Mouse (Mus musculus) stomach, embryonic 15.5 days (tissue): ENCODE results near the gene Krcc1. TPM values are rescaled to one million over a fixed set of nuclear protein-coding genes. Genes with fewer than 3 reads are reported as not detected.
"Not testable (repeated sequence)": the region's sequence is repeated elsewhere in the genome, so short reads cannot be mapped to it uniquely, and the experiment has no call there.

Source experiments
- ATAC-seq: fragments of 200-750 bp; cut with Nextera tagmentation; 2 replicates; pipeline ENCODE4 v1.8.0; 2017; ENCODE audit warnings: low read depth, moderate number of reproducible peaks, moderate TSS enrichment; ENCODE audit not compliant: insufficient read depth, low FRiP score
- H3K27ac ChIP-seq: fragments of 300-500 bp; sonication (generic); 2 replicates; pipeline ENCODE4 v1.5.1; 2015; ENCODE audit warnings: mild to moderate bottlenecking, inconsistent platforms
- H3K27me3 ChIP-seq: fragments of 300-500 bp; sonication (generic); replicated peaks from 2 replicates; pipeline ENCODE4 v1.6.1; 2015; ENCODE audit warnings: inconsistent platforms
- H3K36me3 ChIP-seq: fragments of 300-500 bp; sonication (generic); 2 replicates; pipeline ENCODE4 v1.6.1; 2015; ENCODE audit warnings: inconsistent platforms
- H3K4me1 ChIP-seq: fragments of 300-500 bp; sonication (generic); 2 replicates; pipeline ENCODE4 v1.6.1; 2015; ENCODE audit warnings: inconsistent platforms
- H3K4me2 ChIP-seq: fragments of 300-500 bp; sonication (generic); 2 replicates; pipeline ENCODE4 v1.6.1; 2015; ENCODE audit warnings: mild to moderate bottlenecking, inconsistent platforms
- H3K4me3 ChIP-seq: fragments of 300-500 bp; sonication (generic); replicated peaks from 2 replicates; pipeline ENCODE4 v1.5.1; 2015; ENCODE audit warnings: inconsistent platforms
- H3K9ac ChIP-seq: fragments of 300-500 bp; sonication (generic); 2 replicates; pipeline ENCODE4 v1.6.1; 2015; ENCODE audit warnings: inconsistent platforms
- H3K9me3 ChIP-seq: fragments of 300-500 bp; sonication (generic); 2 replicates; pipeline ENCODE4 v1.6.1; 2016; ENCODE audit warnings: inconsistent platforms
- WGBS: fragments of 180-500 bp; shearing (Covaris S2); methylation state at CpG from one replicate; pipeline ENCODE4 v1.1.7; 2015; 5-methylcytosine and 5-hydroxymethylcytosine counted together
- polyA plus RNA-seq: library from polyadenylated mRNA; unstranded; fragments of >200 nt; fragmentation: Nextera tagmentation; extraction: Ambion mirVana; gene quantifications from 2 replicates; pipeline ENCODE4 v1.2.1, GENCODE M21; 2015

Krcc1 gene
- polyA plus RNA-seq, 1 experiment from 2014 or later = 60.8 TPM

DNA sequence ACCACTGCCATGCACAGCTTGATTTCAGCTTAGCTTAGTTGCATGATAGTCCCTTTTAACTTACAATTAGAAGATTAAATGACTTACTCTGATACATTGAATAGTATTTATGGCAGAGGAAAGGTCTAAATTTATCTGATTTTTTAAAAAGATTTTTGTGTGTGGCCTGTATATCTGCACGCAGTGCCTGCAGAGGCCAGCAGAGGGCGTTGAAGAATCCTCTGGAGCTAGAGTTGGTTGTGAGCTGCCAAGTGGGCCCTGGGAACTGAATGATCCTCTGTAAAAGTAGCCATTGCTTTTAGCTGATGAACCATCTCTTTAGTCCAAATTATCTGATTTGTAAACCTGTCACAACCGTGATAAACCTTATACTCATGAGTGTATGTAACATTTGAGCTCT lies 27.3 kb downstream of the Krcc1 start:
- no peak for ATAC-seq
- Histone ChIP-seq H3K9ac (no peak overlapping the region), H3K27me3 (no peaks in the 10 kb centered on the region), H3K4me2 (no peak overlapping the region), H3K4me3 (no peak overlapping the region), H3K36me3 (no peaks in the 10 kb centered on the region), H3K4me1 (no peaks in the 10 kb centered on the region), H3K27ac (no peak overlapping the region), H3K9me3 (no peaks in the 10 kb centered on the region)
- 47% methylated on average over 3 of the region's 3 CpGs for WGBS

DNA sequence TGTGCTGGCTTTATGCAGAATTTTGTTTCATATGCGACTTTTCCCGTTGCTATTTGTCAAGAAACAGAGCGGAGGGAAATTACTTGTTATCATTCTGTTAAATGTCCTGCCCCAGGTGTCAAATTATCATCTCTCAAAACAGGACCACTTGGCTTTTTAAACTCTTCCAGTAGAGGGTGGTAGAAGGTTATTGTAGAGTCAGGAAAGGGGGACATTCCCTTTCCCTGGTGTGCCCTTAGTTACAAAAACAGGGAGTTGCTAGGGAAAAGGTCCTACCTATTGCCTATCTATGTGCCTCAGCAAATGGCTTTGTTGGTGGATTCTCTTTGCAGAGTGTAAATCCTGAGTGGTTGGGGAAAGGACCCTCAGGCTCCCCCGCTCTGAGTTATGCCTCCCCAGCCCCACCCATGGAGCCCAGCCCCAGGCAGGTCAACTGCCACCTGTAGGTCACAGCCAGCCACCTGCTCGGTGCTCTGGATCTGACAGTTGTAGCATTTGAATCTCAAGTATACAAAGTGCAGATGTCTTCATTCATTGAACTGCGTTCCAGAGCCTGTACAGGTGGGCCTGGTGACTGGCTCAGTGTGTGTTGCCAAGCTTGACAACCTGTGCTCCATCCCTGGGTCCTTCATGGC lies 30.7 kb downstream of the Krcc1 start:
- ATAC-seq = no peak
- WGBS = 47% methylated on average over 6 of the region's 6 CpGs
- Histone ChIP-seq H3K4me1 (no peaks in the 10 kb centered on the region), H3K36me3 (no peaks in the 10 kb centered on the region), H3K27me3 (no peaks in the 10 kb centered on the region), H3K27ac (no peak overlapping the region), H3K9ac (no peak overlapping the region), H3K9me3 (no peaks in the 10 kb centered on the region), H3K4me3 (no peak overlapping the region), H3K4me2 (no peak overlapping the region)

- WGBS = 85% methylated on average over 8 of the region's 8 CpGs
- no peaks in the 10 kb centered on the region for H3K27me3 ChIP-seq
These were observed 36.0 kb downstream of the Krcc1 start for GRCm38 (mm10) chr6:71307486-71307885.

GRCm38 (mm10) chr6:71321826-71322283 lies 50.4 kb downstream of the Krcc1 start, which contains the start of gene Smyd1:
Gene Smyd1, minus strand, starts transcription at chr6:71322233.
- WGBS = 76% methylated on average over 3 of the region's 3 CpGs
- Histone ChIP-seq H3K27ac (no peak within 1 kb of the TSS), H3K4me3 (no peak within 1 kb of the TSS), H3K27me3 (no peaks in the 10 kb centered on the region), H3K9ac (no peak within 1 kb of the TSS), H3K9me3 (no peaks in the 10 kb centered on the region), H3K36me3 (no peaks in the 10 kb centered on the region), H3K4me1 (no peaks in the 10 kb centered on the region), H3K4me2 (no peak within 1 kb of the TSS)
- no peak for ATAC-seq

More at GRCm38 (mm10) chr6:71307486-71307885, 36.0 kb downstream of the Krcc1 start:
- Histone ChIP-seq H3K36me3 (no peaks in the 10 kb centered on the region), H3K9me3 (no peaks in the 10 kb centered on the region), H3K4me3 (no peak overlapping the region), H3K4me1 (no peaks in the 10 kb centered on the region), H3K9ac (no peak overlapping the region), H3K4me2 (no peak overlapping the region), H3K27ac (no peak overlapping the region)
- ATAC-seq = no peak

- Histone ChIP-seq H3K4me3 (no peak within 1 kb of the TSS), H3K9ac (no peak within 1 kb of the TSS), H3K36me3 (no peaks in the 10 kb centered on the region), H3K27ac (no peak within 1 kb of the TSS), H3K27me3 (no peaks in the 10 kb centered on the region), H3K4me2 (no peak within 1 kb of the TSS), H3K4me1 (no peaks in the 10 kb centered on the region), H3K9me3 (no peaks in the 10 kb centered on the region)
- WGBS = 75% methylated on average over 7 of the region's 7 CpGs
- ATAC-seq = no peak; the same call in 1 of the 2 replicates
These were observed 51.0 kb downstream of the Krcc1 start, which contains the start of gene Cd8b1 for GRCm38 (mm10) chr6:71322491-71322921. Gene Cd8b1, plus strand, starts transcription at chr6:71322788.

GRCm38 (mm10) chr6:71324816-71325215 lies 53.3 kb downstream of the Krcc1 start:
- H3K9me3 ChIP-seq = no peaks in the 10 kb centered on the region
- H3K4me3 ChIP-seq = no peak overlapping the region
- no peak overlapping the region for H3K27ac ChIP-seq
- H3K36me3 ChIP-seq = no peaks in the 10 kb centered on the region
- ATAC-seq = no peak
- WGBS = 85% methylated on average over 9 of the region's 9 CpGs
- no peaks in the 10 kb centered on the region for H3K27me3 ChIP-seq
- no peak overlapping the region for H3K9ac ChIP-seq
- H3K4me2 ChIP-seq = no peak overlapping the region
- H3K4me1 ChIP-seq = no peaks in the 10 kb centered on the region

- no peak overlapping the region for H3K27ac ChIP-seq
- no peak for ATAC-seq
- no peaks in the 10 kb centered on the region for H3K9me3 ChIP-seq
- WGBS = 88% methylated on average over 6 of the region's 6 CpGs
- H3K4me1 ChIP-seq = no peaks in the 10 kb centered on the region
- H3K9ac ChIP-seq = no peak overlapping the region
- no peak overlapping the region for H3K4me3 ChIP-seq
- no peaks in the 10 kb centered on the region for H3K36me3 ChIP-seq
- H3K27me3 ChIP-seq = no peaks in the 10 kb centered on the region
- H3K4me2 ChIP-seq = no peak overlapping the region
These were observed 58.4 kb downstream of the Krcc1 start for GRCm38 (mm10) chr6:71329881-71330280.

DNA sequence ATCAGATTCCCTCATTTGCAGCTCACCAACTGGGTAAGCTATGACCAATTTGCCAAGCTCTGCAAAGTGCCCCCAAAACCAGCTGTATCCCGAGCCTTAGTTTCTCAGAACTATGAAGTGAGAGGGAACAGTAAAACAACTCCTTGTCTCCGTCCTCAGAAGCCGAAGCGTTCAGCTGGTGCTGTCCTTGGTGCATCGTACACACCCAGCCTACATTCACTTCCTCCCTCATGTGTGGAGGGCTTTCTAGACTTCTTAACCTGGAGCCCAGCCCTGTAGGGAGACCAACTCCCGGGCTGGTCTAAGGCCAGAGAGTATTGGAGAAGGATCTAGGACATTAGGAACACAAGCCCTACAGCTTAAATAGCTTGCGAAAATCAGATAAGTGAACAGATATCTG lies 59.0 kb downstream of the Krcc1 start:
- Histone ChIP-seq H3K4me2 (no peak overlapping the region), H3K9ac (no peak overlapping the region), H3K4me3 (no peak overlapping the region), H3K9me3 (no peaks in the 10 kb centered on the region), H3K27me3 (no peaks in the 10 kb centered on the region), H3K36me3 (no peaks in the 10 kb centered on the region), H3K27ac (no peak overlapping the region), H3K4me1 (no peaks in the 10 kb centered on the region)
- no peak for ATAC-seq
- WGBS = 67% methylated on average over 7 of the region's 7 CpGs

- H3K27me3 ChIP-seq, H3K36me3 ChIP-seq, H3K9ac ChIP-seq, H3K9me3 ChIP-seq, H3K4me1 ChIP-seq, H3K4me3 ChIP-seq, ATAC-seq, H3K27ac ChIP-seq, H3K4me2 ChIP-seq: not testable (repeated sequence)
- 83% methylated on average over 2 of the region's 4 CpGs for WGBS
These were observed 60.0 kb downstream of the Krcc1 start for GRCm38 (mm10) chr6:71331491-71331890.

DNA sequence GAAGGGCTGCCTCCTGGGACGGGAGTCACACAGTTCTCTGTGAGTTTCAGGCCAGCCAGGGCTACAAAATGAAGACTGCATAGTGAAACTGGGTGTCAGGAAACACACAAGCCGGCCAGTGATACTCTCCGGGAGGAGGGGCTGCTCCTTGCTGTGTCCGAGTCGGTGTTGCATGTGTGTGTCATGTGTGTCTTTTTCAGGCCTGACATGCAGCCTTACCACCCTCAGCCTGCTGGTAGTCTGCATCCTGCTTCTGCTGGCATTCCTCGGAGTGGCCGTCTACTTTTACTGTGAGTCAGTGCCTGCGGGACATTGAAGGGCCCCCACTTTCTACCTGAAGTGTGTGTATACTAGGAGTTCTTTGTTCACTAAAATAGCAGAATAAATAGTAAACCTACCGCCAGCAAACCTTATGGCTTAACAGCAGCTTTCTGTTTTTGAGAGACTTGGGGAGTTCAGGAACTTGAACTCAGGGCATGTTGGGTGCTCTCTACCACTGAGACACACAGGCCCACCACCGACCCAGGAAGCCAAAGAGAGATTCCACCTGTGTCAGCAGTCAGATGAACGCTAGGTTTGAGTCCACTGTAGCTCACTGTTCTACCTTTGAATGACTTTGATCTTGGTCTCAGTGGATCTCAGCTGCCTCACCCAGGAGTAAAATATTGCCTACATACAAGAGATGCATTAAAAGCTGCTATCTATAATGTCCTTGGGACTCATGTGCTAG lies 60.9 kb downstream of the Krcc1 start:
- no peaks in the 10 kb centered on the region for H3K27me3 ChIP-seq
- no peak overlapping the region for H3K27ac ChIP-seq
- H3K4me1 ChIP-seq = no peaks in the 10 kb centered on the region
- H3K36me3 ChIP-seq = no peaks in the 10 kb centered on the region
- no peak overlapping the region for H3K4me2 ChIP-seq
- WGBS = 78% methylated on average over 11 of the region's 11 CpGs
- H3K4me3 ChIP-seq = no peak overlapping the region
- no peaks in the 10 kb centered on the region for H3K9me3 ChIP-seq
- no peak overlapping the region for H3K9ac ChIP-seq
- ATAC-seq = no peak

GRCm38 (mm10) chr6:71333031-71333430 lies 61.6 kb downstream of the Krcc1 start:
- no peak overlapping the region for H3K9ac ChIP-seq
- no peak overlapping the region for H3K27ac ChIP-seq
- H3K4me2 ChIP-seq = no peak overlapping the region
- no peaks in the 10 kb centered on the region for H3K27me3 ChIP-seq
- H3K4me1 ChIP-seq = no peaks in the 10 kb centered on the region
- WGBS = 89% methylated on average over 3 of the region's 3 CpGs
- H3K36me3 ChIP-seq = no peaks in the 10 kb centered on the region
- no peak overlapping the region for H3K4me3 ChIP-seq
- ATAC-seq = no peak
- H3K9me3 ChIP-seq = no peaks in the 10 kb centered on the region

- no peak for ATAC-seq
- no peaks in the 10 kb centered on the region for H3K9me3 ChIP-seq
These were observed 62.2 kb downstream of the Krcc1 start for GRCm38 (mm10) chr6:71333578-71334273.

More at GRCm38 (mm10) chr6:71333578-71334273, 62.2 kb downstream of the Krcc1 start:
- no peak overlapping the region for H3K27ac ChIP-seq
- H3K9ac ChIP-seq = no peak overlapping the region
- no peak overlapping the region for H3K4me2 ChIP-seq
- no peaks in the 10 kb centered on the region for H3K27me3 ChIP-seq
- no peaks in the 10 kb centered on the region for H3K36me3 ChIP-seq
- H3K4me1 ChIP-seq = no peaks in the 10 kb centered on the region
- no peak overlapping the region for H3K4me3 ChIP-seq
- WGBS = 89% methylated on average over 11 of the region's 11 CpGs
